Mouse (Mus musculus): ENCODE measurements around the gene Jag1.

DNA sequence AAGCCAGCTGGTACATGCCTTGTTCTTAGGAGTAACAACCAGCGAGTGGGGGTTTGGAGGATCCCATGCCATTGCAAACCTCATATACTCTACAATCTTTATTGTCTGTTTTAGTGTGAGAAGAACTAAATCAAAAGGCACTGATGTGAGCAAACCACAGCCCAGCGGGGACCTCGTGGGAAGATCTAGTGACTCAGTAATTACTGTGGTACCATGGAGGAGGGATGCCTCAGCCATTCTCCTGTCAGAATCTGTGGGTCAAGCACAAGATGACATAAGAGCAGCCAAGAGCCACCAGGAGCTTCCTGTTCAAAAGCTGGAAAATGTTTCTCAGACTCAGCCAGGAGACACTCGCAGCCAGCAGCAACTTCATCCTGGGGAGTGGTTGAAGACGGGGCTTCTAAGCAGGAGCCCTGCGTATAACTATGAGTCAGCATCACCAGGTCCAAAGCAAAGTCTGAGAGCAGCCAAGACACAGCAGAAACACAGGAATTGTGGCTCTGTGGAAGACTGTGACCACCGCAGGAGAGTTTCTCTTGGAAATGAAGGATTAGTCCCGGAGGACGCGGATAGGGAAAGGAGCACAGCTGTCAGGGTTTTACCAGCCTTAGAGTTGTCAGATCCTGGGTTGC is 48.8 kb downstream of the Jag1 start:
- TF ChIP-seq CTCF (IDR thresholded peaks at IDR 0.05; ENCODE audit: low read depth, low read length) = no peak
- TF ChIP-seq POLR2A (IDR thresholded peaks at IDR 0.05; ENCODE audit: borderline replicate concordance, low read depth, low read length) = no peak
